Mouse (Mus musculus): ENCODE data around the gene Fastk. TPM values are rescaled to one million over a fixed set of nuclear protein-coding genes. Genes with fewer than 3 reads are reported as not detected.

Gene Fastk
- total RNA-seq, 2 experiments from 2014 or later: 15.8 to 78.4 TPM

DNA sequence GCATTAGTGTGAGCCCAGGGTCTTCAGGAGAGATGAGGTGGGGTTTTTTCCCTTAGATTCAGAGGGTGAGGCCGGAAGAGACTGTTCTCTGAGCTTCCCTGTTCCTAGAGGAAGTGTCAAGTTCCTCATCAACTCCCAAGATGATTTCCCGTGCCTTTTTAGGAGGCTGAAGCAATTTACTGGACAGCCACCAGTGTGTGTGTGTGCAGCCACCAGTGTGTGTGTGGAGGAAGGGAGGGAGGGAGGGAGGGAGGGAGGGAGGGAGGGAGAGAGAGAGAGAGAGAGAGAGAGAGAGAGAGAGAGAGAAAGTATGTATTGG lies 8.9 kb upstream of the Fastk start:
- no peak for ATAC-seq (replicated peaks; ENCODE audit: low FRiP score, poor library complexity, severe bottlenecking)

- ATAC-seq (replicated peaks; ENCODE audit: low FRiP score, poor library complexity, severe bottlenecking): no peak
Measured at GRCm38 (mm10) chr5:24453283-24453984, 8.3 kb upstream of the Fastk start.

DNA sequence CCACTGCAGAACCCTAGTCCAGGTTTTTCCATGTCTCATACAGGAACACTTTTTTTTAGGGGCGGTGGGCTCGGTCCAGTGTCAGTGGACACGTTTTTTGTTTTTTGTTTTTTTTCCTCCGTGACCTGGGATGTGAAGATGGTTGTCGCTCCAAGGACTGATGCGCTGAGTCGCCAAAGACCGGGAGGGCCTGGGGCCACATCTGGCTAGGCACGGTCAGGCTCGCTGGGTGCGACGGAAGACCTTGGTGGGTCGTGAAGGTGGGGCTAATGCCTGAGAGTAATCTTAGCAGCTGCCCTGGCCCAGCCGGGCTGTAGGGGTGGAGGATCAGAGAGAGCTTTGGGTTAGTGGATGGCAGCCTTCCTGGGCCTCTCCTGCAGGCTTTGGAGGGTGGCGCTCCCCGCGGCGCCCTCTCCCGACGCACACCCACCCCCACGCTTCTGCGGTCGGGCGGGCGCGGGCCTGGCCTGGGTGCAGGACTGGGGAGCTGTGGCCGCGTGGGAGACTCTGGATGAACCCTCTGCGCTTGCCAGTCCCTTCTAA lies 7.7 kb upstream of the Fastk start:
- ATAC-seq (replicated peaks; ENCODE audit: low FRiP score, poor library complexity, severe bottlenecking): peak; percentile 30

GRCm38 (mm10) chr5:24452030-24452690 lies 7.1 kb upstream of the Fastk start, which contains the start of gene Agap3:
TSS of gene Agap3 (plus strand) at chr5:24452177.
- ATAC-seq (replicated peaks; ENCODE audit: low FRiP score, poor library complexity, severe bottlenecking): no peak; the same call in 1 of the 2 replicates

GRCm38 (mm10) chr5:24451264-24452029 lies 6.4 kb upstream of the Fastk start:
- ATAC-seq (replicated peaks; ENCODE audit: low FRiP score, poor library complexity, severe bottlenecking): peak; percentile 70

- peak; percentile 44 for ATAC-seq (replicated peaks; ENCODE audit: low FRiP score, poor library complexity, severe bottlenecking)
Measured at GRCm38 (mm10) chr5:24447624-24448298, 2.7 kb upstream of the Fastk start, which contains the start of gene Tmub1. TSS of gene Tmub1 (minus strand) at chr5:24447854.

DNA sequence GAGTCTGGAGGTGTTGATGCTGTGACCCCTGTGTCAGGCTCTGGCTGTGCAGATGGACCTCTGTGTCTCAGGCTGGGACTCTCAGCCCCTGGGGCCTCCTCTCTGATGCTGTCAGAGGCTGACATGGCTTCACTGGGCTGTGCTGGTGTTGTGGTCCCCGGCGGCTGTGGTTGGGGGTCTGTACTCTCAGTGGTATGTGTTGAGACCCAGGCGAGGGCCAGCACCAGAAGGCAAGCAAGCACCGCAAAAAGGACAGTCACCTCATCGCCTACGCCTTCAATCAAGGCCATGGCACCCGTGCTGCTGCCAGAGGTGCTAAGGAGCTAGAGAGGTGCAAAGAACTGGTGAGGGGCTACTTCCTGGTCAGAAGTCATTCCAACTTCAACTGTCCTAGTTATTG lies 1.5 kb upstream of the Fastk start:
- no peak for ATAC-seq (replicated peaks; ENCODE audit: low FRiP score, poor library complexity, severe bottlenecking)

GRCm38 (mm10) chr5:24445428-24446080 lies 467 bp upstream of the Fastk start:
- no peak for ATAC-seq (replicated peaks; ENCODE audit: low FRiP score, poor library complexity, severe bottlenecking)

GRCm38 (mm10) chr5:24443927-24444326 lies 1.2 kb downstream of the Fastk start:
- no peak for ATAC-seq (replicated peaks; ENCODE audit: low FRiP score, poor library complexity, severe bottlenecking)

- no peak for ATAC-seq (replicated peaks; ENCODE audit: low FRiP score, poor library complexity, severe bottlenecking)
Measured at GRCm38 (mm10) chr5:24443204-24443603, 1.9 kb downstream of the Fastk start.

GRCm38 (mm10) chr5:24442029-24442428 lies 3.1 kb downstream of the Fastk start:
- ATAC-seq (replicated peaks; ENCODE audit: low FRiP score, poor library complexity, severe bottlenecking): no peak

DNA sequence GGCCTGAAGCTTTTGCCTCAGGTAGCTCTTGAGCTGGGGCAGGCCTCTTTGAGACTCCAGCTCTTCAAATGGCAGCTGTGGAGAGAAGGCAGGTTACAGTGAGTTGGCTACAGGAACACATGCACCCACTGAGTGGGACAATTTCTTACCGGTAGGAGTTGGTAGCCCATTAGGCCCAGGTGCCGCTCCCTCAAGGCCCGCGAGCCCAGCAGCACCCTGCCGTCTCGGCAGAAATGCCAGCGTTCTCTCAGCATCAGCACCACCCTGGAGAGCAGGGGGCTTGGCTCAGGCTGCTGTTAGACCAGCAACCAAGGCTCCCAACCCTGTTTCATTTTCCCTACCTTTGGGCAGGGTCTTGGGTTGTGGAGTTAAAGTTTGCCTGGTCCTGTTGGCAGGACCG lies 3.9 kb downstream of the Fastk start:
- no peak for ATAC-seq (replicated peaks; ENCODE audit: low FRiP score, poor library complexity, severe bottlenecking)

DNA sequence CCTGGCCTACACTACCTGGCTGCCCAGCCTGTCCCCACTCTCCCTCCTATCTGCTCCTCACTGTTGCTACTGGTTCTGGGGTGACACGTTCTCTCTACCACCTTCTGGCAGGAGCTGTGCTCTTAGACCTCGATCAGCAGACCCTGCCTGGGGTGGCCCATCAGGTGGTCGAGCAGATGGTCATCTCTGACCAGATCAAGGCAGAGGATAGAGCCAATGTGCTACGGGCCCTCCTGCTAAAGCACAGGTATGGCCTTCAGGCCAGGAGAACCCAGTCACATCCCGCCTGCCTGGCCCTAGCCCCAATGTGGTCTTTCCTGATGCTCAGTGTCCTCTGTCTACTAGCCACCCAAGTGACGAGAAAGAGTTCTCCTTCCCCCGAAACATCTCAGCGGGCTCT lies 11.1 kb downstream of the Fastk start:
- ATAC-seq (replicated peaks; ENCODE audit: low FRiP score, poor library complexity, severe bottlenecking): no peak

DNA sequence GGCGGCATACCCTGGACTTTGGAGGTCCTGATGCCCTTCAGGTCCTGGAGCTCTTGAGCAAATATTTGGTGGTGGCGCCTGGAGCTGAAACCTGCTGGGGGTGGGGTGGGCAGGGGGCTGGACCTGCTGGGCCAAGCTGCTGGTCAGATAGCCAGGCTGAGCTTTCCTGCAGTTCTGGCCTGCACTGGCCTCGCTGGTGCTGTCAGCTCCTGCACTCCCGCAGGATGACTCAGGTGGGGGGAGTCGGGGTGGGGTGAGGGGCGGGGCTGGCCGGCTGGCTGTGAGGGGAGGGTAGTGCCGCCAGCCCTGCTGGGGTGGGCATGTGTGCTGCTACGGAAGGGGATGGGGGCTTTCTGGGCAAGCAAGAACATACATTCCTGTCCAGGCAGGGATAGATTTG lies 16.5 kb downstream of the Fastk start:
- ATAC-seq (replicated peaks; ENCODE audit: low FRiP score, poor library complexity, severe bottlenecking): no peak

GRCm38 (mm10) chr5:24427981-24428402 lies 17.1 kb downstream of the Fastk start:
- no peak for ATAC-seq (replicated peaks; ENCODE audit: low FRiP score, poor library complexity, severe bottlenecking)

DNA sequence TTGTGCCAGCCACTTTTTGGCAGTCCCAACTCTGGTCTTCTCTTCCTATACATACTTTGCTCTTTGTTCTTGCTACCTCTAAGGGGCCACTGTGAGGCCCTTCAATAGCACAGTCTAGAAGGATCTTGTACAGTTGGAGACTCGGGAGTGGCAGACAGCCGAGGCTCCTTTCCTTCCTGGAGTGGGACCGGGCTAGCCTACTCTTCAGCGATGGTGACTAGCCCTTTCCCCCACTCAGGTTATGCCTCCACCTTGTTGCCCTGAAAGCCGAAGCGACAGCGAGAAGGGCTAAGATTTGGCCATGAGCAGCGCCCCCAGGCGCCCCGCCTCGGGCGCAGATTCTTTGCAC lies 17.8 kb downstream of the Fastk start:
- no peak for ATAC-seq (replicated peaks; ENCODE audit: low FRiP score, poor library complexity, severe bottlenecking)

DNA sequence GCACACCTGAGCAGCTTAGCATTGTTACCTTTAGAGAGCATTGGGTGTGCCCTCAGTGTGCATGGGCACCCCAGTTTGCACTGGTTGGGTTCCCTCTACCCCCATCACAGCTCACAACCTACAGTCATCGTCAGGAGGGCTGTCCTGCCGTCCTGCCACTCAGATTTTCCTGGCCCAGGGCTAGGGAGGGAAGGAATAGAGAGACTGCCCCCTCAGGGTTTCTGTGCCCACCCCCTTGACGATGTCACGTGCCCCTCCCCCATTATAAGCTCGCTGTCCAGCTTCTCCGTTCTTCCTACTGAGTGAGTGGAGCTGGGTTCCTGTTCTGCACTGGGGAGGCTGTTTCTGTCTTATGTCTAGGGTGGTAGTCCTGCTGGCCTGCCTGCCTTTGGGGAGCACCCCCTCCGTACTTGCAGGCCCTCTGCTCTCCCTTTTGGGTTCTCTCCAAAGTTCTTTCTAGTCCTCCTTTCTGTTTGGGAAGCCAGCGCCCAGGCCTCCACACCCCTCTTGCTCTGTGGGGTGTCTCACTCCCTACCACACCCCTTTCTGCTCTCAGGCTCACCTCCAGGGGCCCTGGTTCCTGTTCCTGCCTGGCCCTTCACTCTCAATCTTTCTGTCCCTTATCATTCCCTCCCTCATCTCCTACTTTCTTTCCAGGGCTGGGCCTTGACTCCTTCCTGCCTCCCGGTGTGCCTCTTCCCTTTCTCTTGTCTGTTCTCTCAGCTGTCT lies 18.4 kb downstream of the Fastk start:
- ATAC-seq (replicated peaks; ENCODE audit: low FRiP score, poor library complexity, severe bottlenecking): no peak

DNA sequence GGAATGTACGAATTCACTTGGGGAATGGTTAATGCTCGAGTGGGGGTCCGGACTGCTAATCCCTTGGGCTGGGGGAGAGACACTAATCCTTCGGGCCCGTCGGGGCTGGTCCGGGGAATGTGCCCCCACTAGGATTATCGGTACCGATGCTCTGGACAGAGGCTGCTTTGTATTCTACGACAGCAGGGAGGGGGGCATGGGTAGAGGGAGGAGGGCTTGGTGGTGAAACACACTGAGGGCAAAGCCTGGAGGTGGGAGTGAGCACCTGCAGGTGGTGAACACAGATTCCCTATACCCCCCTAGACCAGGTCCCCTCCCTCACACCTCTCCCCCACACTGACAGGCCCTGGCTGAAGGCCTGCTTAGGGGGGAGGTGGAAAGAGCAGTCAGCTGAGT lies 19.1 kb downstream of the Fastk start:
- ATAC-seq (replicated peaks; ENCODE audit: low FRiP score, poor library complexity, severe bottlenecking): no peak

- ATAC-seq (replicated peaks; ENCODE audit: low FRiP score, poor library complexity, severe bottlenecking): no peak
Measured at GRCm38 (mm10) chr5:24425421-24426036, 19.6 kb downstream of the Fastk start.
